Mouse (Mus musculus) bone marrow macrophage, adult 2 months (primary cell): Measurements from ENCODE around the gene Agpat1. TPM values are rescaled to one million over a fixed set of nuclear protein-coding genes. Genes with fewer than 3 reads are reported as not detected.

Source experiments
- H3K27ac ChIP-seq: 2 replicates; pipeline ENCODE4 v1.5.1; 2012; ENCODE audit warnings: low read depth, low read length; ENCODE audit not compliant: insufficient read depth
- H3K4me1 ChIP-seq: 2 replicates; pipeline ENCODE4 v1.6.1; 2012; ENCODE audit warnings: low read length; ENCODE audit not compliant: control insufficient read depth, insufficient read depth
- H3K4me3 ChIP-seq: 2 replicates; pipeline ENCODE4 v1.5.1; 2012; ENCODE audit warnings: mild to moderate bottlenecking, low read length, moderate library complexity; ENCODE audit not compliant: insufficient read depth
- CTCF ChIP-seq: IDR thresholded peaks from 2 replicates; pipeline ENCODE4 v1.5.1; 2012; ENCODE audit warnings: low read depth, mild to moderate bottlenecking, low read length, moderate library complexity
- POLR2A ChIP-seq: IDR thresholded peaks from 2 replicates; pipeline ENCODE4 v1.6.1; 2012; ENCODE audit warnings: mild to moderate bottlenecking, low read depth, low read length, borderline replicate concordance
- polyA plus RNA-seq: library from polyadenylated mRNA; stranded (reverse); fragments of >200 nt; gene quantifications from 2 replicates; pipeline ENCODE4 v1.2.4, GENCODE M21; 2012; ENCODE audit not compliant: missing spikeins, insufficient read depth, insufficient read length

The Agpat1 gene
- polyA plus RNA-seq, 1 experiment, result 101 TPM

DNA sequence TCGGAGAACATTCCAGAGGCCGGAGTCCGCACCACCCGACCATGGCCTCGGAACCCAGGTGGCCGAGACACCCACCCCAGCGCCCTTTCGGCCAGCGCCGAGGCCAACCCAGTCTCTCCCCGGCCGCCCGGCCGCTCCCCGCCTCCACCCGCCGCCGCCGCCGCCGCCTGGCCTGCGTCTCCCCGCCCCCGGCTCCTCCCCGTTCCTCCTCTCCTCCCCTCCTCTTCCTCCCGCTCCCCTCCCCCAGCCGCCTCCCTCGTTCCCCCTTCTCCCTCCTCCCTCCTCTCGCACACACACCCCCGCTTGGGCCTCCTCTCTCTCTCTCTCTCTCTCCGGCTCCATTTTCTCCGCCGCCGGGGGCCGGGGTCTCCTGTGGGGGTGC lies 12.1 kb upstream of the Agpat1 start:
- H3K4me3 ChIP-seq, result peak overlapping the region; percentile 68
- no peak for TF ChIP-seq CTCF
- no peak for TF ChIP-seq POLR2A
- peak overlapping the region; percentile 95 for H3K27ac ChIP-seq
- peaks cover 13% of the 10 kb centered on the region for H3K4me1 ChIP-seq

DNA sequence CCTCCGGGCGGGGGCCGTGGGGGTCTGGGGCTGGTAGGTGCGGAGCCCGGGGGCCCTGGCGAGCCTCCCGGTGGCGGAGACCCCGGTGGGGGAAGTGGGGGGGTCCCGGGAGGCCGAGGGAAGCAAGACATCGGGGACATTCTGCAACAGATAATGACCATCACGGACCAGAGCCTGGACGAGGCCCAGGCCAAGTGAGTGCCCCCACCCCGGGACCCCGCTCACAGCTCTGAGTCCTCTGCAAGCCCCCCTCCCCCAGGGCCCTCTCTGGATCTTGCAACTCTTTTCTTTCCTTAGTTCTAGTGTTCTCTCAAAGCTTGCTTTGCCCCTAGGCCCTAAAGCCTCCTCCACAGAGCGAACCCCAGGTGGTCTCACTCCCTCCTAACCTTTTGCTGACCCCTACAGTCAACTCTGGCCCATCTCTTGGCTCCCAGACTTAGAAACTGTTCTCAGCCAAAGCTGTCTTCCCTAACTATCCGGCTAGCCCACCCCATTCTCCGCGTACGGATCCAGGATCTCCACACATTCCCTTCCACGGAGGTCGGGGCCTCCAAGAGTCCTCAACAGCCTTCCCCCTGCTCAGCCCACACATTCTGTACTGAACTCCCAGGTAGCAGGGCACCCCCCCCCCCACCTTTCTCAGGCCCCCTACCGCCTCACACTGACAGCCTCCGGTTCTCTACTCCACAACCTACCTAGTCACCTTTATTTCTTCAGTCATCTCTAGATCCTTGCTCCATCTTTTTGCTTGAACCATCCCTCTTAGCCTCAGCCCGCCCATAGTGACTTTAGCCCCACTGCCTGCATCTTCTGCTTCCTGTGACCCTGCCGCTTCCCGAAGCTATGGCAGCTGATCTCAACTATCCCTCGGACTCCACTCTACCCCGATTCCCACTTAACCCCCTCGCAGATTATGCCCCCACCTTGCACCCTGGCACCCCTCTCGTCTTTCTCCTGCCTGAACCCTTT lies 11.2 kb upstream of the Agpat1 start:
- H3K4me3 ChIP-seq, result peak overlapping the region; percentile 68
- H3K27ac ChIP-seq, result peak overlapping the region; percentile 69
- H3K4me1 ChIP-seq, result peaks cover 13% of the 10 kb centered on the region
- TF ChIP-seq CTCF (no peak), POLR2A (no peak)

- Histone ChIP-seq H3K4me3 (peak overlapping the region; percentile 68), H3K4me1 (peaks cover 9% of the 10 kb centered on the region), H3K27ac (no peak overlapping the region)
- TF ChIP-seq CTCF (no peak), POLR2A (no peak)
Measured at GRCm38 (mm10) chr17:34593752-34594525, 10.1 kb upstream of the Agpat1 start.

GRCm38 (mm10) chr17:34596098-34596497 lies 8.0 kb upstream of the Agpat1 start:
- Histone ChIP-seq H3K4me1 (peaks cover 2% of the 10 kb centered on the region), H3K4me3 (no peak overlapping the region), H3K27ac (no peak overlapping the region)
- TF ChIP-seq CTCF (no peak), POLR2A (no peak)

DNA sequence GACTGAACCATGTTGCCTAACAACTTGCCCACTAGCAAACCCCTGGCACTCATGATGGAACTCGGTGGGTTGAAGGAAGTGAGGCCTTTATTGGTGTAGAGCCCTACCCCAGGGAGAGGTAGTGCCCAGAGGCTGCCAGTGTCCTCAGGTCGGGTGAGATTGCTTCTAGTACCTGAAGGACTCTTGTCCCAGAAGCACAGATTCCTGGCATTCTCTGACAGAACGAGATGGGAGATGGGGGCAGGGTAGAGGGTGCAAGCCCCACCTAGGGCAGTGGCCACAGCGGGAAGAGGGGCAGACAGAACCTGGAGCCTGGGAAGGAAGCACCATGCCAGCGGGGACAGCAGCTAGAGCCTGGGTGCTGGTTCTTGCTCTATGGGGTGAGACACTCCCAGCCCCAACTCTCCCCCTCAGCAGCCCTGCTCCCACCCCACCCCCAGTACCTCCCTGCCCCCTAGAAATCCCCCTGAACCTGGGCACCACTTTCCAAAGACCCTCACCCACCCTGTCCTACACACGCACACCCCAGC lies 6.4 kb upstream of the Agpat1 start, which contains the start of gene Ager:
TSS of gene Ager (plus strand) at position 297 of the 530 bp plus-strand sequence.
- TF ChIP-seq POLR2A (no peak), CTCF (no peak)
- Histone ChIP-seq H3K27ac (no peak within 1 kb of the TSS), H3K4me1 (peaks cover 1% of the 10 kb centered on the region; the same call in 1 of the 2 replicates)

GRCm38 (mm10) chr17:34599891-34600290 lies 4.2 kb upstream of the Agpat1 start:
- H3K4me3 ChIP-seq, result no peak overlapping the region
- peaks cover 5% of the 10 kb centered on the region; the same call in 1 of the 2 replicates for H3K4me1 ChIP-seq
- TF ChIP-seq CTCF (no peak), POLR2A (no peak)
- H3K27ac ChIP-seq, result no peak overlapping the region

More for the DNA sequence above, 6.4 kb upstream of the Agpat1 start, which contains the start of gene Ager:
- no peak within 1 kb of the TSS for H3K4me3 ChIP-seq

- Histone ChIP-seq H3K27ac (no peak overlapping the region), H3K4me3 (no peak overlapping the region), H3K4me1 (peaks cover 8% of the 10 kb centered on the region)
- TF ChIP-seq POLR2A, result no peak
- no peak for TF ChIP-seq CTCF
Measured at GRCm38 (mm10) chr17:34601796-34602195, 2.3 kb upstream of the Agpat1 start.

GRCm38 (mm10) chr17:34603375-34604060 lies 544 bp upstream of the Agpat1 start, which contains the start of gene Rnf5:
Gene Rnf5, minus strand, starts transcription at chr17:34603690.
- H3K4me1 ChIP-seq, result peaks cover 9% of the 10 kb centered on the region
- H3K4me3 ChIP-seq, result peak within 1 kb of the TSS; percentile 81
- peak within 1 kb of the TSS; percentile 66 for H3K27ac ChIP-seq
- TF ChIP-seq POLR2A (no peak), CTCF (no peak)

DNA sequence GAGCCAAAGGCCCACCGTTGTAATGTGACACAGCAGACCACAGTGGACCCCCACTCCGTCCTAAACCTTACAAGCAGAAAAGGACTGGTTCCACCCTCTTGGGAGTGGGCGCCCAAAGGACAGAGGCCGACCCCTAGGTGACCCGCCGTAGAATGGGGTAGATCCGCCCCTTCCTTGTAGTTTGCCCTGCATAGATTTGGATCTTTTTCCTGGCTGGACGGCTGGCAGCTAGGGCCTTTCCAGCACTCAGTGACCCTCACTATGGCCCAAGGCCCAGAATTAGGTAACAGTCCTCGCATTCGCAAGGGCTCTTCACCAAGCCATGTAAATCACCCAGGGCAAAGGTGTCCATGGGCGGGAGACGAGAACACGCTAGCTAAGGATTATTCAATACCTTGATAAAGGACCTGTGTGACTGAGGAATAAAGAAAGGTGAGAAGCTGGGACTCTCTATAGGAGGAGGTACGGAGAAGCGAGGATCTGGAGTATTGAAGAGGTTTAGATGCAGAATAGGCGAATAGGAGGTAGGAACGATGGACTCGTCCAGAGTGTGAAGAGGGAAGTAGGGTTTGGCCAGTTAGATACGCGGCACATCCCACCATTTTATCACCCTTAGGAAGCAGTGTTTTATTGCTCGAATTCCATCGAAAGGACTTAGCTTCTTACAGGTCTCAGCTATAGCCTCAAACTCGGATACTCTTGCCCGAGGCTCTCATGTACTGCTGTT lies 612 bp downstream of the Agpat1 start:
- Histone ChIP-seq H3K4me3 (peak overlapping the region; percentile 81), H3K27ac (peak overlapping the region; percentile 37), H3K4me1 (peaks cover 9% of the 10 kb centered on the region)
- TF ChIP-seq POLR2A (no peak), CTCF (no peak)

DNA sequence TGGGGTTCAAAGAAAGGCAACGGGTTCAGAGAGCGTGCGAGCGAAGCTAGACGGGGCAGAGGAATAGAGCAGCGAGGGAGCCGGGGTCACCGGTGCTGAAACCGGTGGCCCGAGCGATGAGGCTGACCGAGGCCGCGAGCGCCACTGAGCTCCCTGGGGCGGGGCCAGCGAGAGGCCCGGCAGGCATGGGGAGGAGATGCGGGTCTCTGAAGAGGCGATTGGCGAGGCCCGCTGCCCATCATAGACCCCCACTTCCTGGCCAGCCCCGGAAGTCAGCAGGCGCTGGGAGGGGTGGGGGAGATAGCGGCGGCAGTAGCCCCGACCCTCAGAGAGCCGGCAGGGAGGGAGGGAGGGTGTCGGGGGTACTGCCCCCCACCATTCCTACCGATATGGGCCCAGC lies 1.5 kb downstream of the Agpat1 start:
- TF ChIP-seq POLR2A (0 out of 2 replicates have a peak, but pooled peaks have one; percentile 4), CTCF (no peak)
- Histone ChIP-seq H3K4me1 (peaks cover 9% of the 10 kb centered on the region), H3K27ac (peak overlapping the region; percentile 44), H3K4me3 (peak overlapping the region; percentile 81)
